Mouse (Mus musculus) inflammation-experienced regulatory T-cells, adult 6 months (primary cell): Measurements from ENCODE around the gene Tmem129. TPM values are rescaled to one million over a fixed set of nuclear protein-coding genes. Genes with fewer than 3 reads are reported as not detected.

ENCODE experiments used
- ATAC-seq: one replicate; pipeline ENCODE4 v1.8.0; 2017
- polyA plus RNA-seq, 3 experiments: library from polyadenylated mRNA; unstranded; fragments of 100-300 nt; shearing (Covaris generic); gene quantifications; one replicate each; pipeline ENCODE4 v1.2.1; 2017

Tmem129 gene
- polyA plus RNA-seq, 3 experiments from 2014 or later, result 26.3 to 33.7 (median 32.2) TPM

- ATAC-seq, result no peak
Measured at GRCm38 (mm10) chr5:33635361-33635760, 22.9 kb downstream of the Tmem129 start.

GRCm38 (mm10) chr5:33632526-33632925 lies 25.7 kb downstream of the Tmem129 start:
- no peak for ATAC-seq

- ATAC-seq, result no peak
Measured at GRCm38 (mm10) chr5:33630615-33631014, 27.6 kb downstream of the Tmem129 start.

GRCm38 (mm10) chr5:33630061-33630460 lies 28.2 kb downstream of the Tmem129 start:
- ATAC-seq, result no peak

- ATAC-seq, result peak; percentile 91
Measured at GRCm38 (mm10) chr5:33629301-33629987, 28.8 kb downstream of the Tmem129 start, which contains the start of the genes Fam53a and Gm9903. TSS of gene Fam53a (minus strand) at chr5:33629635. TSS of gene Gm9903 (plus strand) at chr5:33629925.

GRCm38 (mm10) chr5:33628820-33629300 lies 29.4 kb downstream of the Tmem129 start:
- peak; percentile 39 for ATAC-seq

- ATAC-seq, result no peak
Measured at GRCm38 (mm10) chr5:33627968-33628367, 30.2 kb downstream of the Tmem129 start.

- no peak for ATAC-seq
Measured at GRCm38 (mm10) chr5:33623766-33624165, 34.5 kb downstream of the Tmem129 start.

- no peak for ATAC-seq
Measured at GRCm38 (mm10) chr5:33622671-33623070, 35.5 kb downstream of the Tmem129 start.

GRCm38 (mm10) chr5:33614391-33614790 lies 43.8 kb downstream of the Tmem129 start:
- no peak for ATAC-seq

GRCm38 (mm10) chr5:33611795-33612194 lies 46.4 kb downstream of the Tmem129 start:
- ATAC-seq, result no peak

- ATAC-seq, result no peak
Measured at GRCm38 (mm10) chr5:33609226-33609625, 49.0 kb downstream of the Tmem129 start.

GRCm38 (mm10) chr5:33607434-33607833 lies 50.8 kb downstream of the Tmem129 start:
- ATAC-seq, result no peak

- ATAC-seq, result no peak
Measured at GRCm38 (mm10) chr5:33606631-33607030, 51.6 kb downstream of the Tmem129 start.

GRCm38 (mm10) chr5:33605314-33605713 lies 52.9 kb downstream of the Tmem129 start:
- no peak for ATAC-seq

Other genes with a start within 250 kb of the Tmem129 start
- not detected for gene Nkx1-1, start 224.4 kb downstream of the Tmem129 start, polyA plus RNA-seq
- 10 to 100 TPM; 17.8 to 23.6 (median 22.2) TPM for gene Fam53a, start 28.8 kb downstream of the Tmem129 start, polyA plus RNA-seq
- gene Gm9903, start 28.5 kb downstream of the Tmem129 start, polyA plus RNA-seq, result under 1 TPM; 0.63 to 0.82 (median 0.66) TPM
- 100 to 1,000 TPM; 121 to 329 (median 129) TPM for gene Slbp, start 5.8 kb downstream of the Tmem129 start, polyA plus RNA-seq
- gene Tacc3, start 288 bp downstream of the Tmem129 start, polyA plus RNA-seq, result 100 to 1,000 TPM in 1 of 3 experiments, 10 to 100 TPM in 2; 19.1 to 147 (median 22.1) TPM
- gene Fgfr3, start 63.3 kb upstream of the Tmem129 start, polyA plus RNA-seq, result not detected
- gene Letm1, start 124.4 kb upstream of the Tmem129 start, polyA plus RNA-seq, result 10 to 100 TPM in 2 of 3 experiments, 1 to 10 TPM in 1; 9.1 to 21.2 (median 19.4) TPM
- 10 to 100 TPM; 15.1 to 31.2 (median 20.2) TPM for gene Nsd2, start 162.3 kb upstream of the Tmem129 start, polyA plus RNA-seq